Mouse (Mus musculus) cerebellum, postnatal 14 days (tissue): ENCODE measurements at regions not wholly inside any gene's neighbourhood (a gene's known extent, or its start where the extent isn't known, plus 50 kb on each side); places are given as distances from the start of the nearest gene placed in this dataset.
"Not testable (repeated sequence)": the region's sequence is repeated elsewhere in the genome, so short reads cannot be mapped to it uniquely, and the experiment has no call there.

Source experiments
- DNase-seq, 2 experiments: peaks; one replicate each; pipeline ENCODE4 v3.0.0; 2021; ENCODE audit warnings: mixed read lengths in 2 of 2

GRCm38 (mm10) chr10:118603857-118604414 lies 163.1 kb downstream of the Ifng start:
- no peak for DNase-seq

- DNase-seq, result no peak
Observed at GRCm38 (mm10) chr10:118605156-118605821, 164.4 kb downstream of the Ifng start.

GRCm38 (mm10) chr10:118607418-118607817 lies 166.6 kb downstream of the Ifng start:
- no peak for DNase-seq

GRCm38 (mm10) chr10:118608376-118609145 lies 167.7 kb downstream of the Ifng start:
- no peak for DNase-seq

- DNase-seq, result no peak
Observed at GRCm38 (mm10) chr10:118609157-118609556, 168.3 kb downstream of the Ifng start.

- no peak for DNase-seq
Observed at GRCm38 (mm10) chr10:118610868-118611461, 170.1 kb downstream of the Ifng start.

- no peak for DNase-seq
Observed at GRCm38 (mm10) chr10:118612091-118612490, 171.2 kb downstream of the Ifng start.

GRCm38 (mm10) chr10:118613056-118613695 lies 172.3 kb downstream of the Ifng start:
- no peak for DNase-seq

- DNase-seq, result no peak
Observed at GRCm38 (mm10) chr10:118614251-118614865, 173.5 kb downstream of the Ifng start.

- DNase-seq, result no peak
Observed at GRCm38 (mm10) chr10:118615131-118616020, 174.5 kb downstream of the Ifng start.

- no peak for DNase-seq
Observed at GRCm38 (mm10) chr10:118616031-118616615, 175.3 kb downstream of the Ifng start.

- DNase-seq, result no peak
Observed at GRCm38 (mm10) chr10:118617291-118618044, 176.6 kb downstream of the Ifng start.

- not testable (repeated sequence) for DNase-seq
Observed at GRCm38 (mm10) chr10:118618251-118618650, 177.4 kb downstream of the Ifng start.

- no peak for DNase-seq
Observed at GRCm38 (mm10) chr10:118618766-118619600, 178.1 kb downstream of the Ifng start.

- no peak for DNase-seq
Observed at GRCm38 (mm10) chr10:118619601-118620000, 178.8 kb downstream of the Ifng start.

GRCm38 (mm10) chr10:118620611-118621010 lies 179.8 kb downstream of the Ifng start:
- no peak for DNase-seq

GRCm38 (mm10) chr10:118621546-118621945 lies 180.7 kb downstream of the Ifng start:
- DNase-seq, result no peak

- no peak for DNase-seq
Observed at GRCm38 (mm10) chr10:118622131-118622530, 181.3 kb downstream of the Ifng start.

GRCm38 (mm10) chr10:118622916-118623315 lies 182.1 kb downstream of the Ifng start:
- DNase-seq, result no peak
